Mouse (Mus musculus): ENCODE measurements around the gene Pam. TPM values are rescaled to one million over a fixed set of nuclear protein-coding genes. Genes with fewer than 3 reads are reported as not detected.

Pam gene
- total and polyA plus RNA-seq, 2 experiments = 11.8 to 30.5 TPM

DNA sequence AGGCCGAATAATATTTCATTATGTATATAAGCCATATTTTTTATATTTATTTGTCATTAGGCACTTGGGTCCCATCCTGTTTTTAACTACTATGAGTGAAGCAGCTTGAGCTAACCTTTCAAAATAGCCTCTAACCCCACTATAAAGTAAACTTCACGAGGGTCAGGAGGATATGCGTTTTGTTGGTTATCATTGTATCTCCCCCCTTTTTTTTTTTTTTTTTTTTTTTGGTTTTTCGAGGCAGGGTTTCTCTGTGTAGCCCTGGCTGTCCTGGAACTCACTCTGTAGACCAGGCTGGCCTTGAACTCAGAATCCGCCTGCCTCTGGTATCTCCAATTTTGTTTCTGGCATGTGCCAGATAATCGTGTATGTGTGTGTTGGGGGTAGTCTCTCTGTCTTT is 322.1 kb downstream of the Pam start:
- no peak for DNase-seq (ENCODE audit: extremely low read depth, low read depth, low spot score)
- no peak overlapping the region for H3K4me3 ChIP-seq (ENCODE audit: insufficient read depth, low read depth, low read length)
- H3K4me1 ChIP-seq (ENCODE audit: control insufficient read depth, insufficient read depth, low read length) = peaks cover 2% of the 10 kb centered on the region; the same call in 1 of the 2 replicates
- peaks cover 11% of the 10 kb centered on the region; the same call in 1 of the 2 replicates for H3K36me3 ChIP-seq (ENCODE audit: control insufficient read depth, insufficient read depth, low read length)
- WGBS = 79% methylated on average over 6 of the region's 6 CpGs
- no peaks in the 10 kb centered on the region for H3K27me3 ChIP-seq (ENCODE audit: control insufficient read depth, insufficient read depth, low read length)
- TF ChIP-seq CTCF (IDR thresholded peaks at IDR 0.05; ENCODE audit: low read depth, low read length) (no peak), POLR2A (IDR thresholded peaks at IDR 0.05; ENCODE audit: extremely low read depth, insufficient read depth, low read length) (no peak)
- no peaks in the 10 kb centered on the region; the same call in 1 of the 2 replicates for H3K79me2 ChIP-seq (ENCODE audit: control insufficient read depth, insufficient read depth, low read length)
- H3K9ac ChIP-seq (ENCODE audit: low read depth, low read length) = no peak overlapping the region
- H3K27ac ChIP-seq (replicated peaks; ENCODE audit: insufficient read depth, low read depth, low read length) = no peak overlapping the region

DNA sequence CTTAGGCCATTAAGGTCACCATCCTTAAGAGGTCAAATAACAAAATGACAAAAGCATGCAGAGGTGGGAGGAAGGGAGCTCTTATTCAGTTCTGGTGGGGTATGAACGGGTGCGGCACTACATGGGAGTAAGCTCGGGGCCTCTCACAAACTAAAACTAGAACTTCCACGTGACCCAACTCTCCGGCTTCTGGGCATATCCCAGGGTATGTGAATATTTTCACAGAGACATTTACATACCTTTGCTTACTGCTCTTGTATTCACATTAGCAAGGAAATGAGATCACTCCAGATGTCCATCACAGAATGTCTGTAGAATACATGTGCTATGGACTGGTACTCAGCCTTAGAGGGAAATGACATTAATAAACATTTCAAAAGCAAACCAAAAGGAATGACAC is 323.7 kb downstream of the Pam start:
- H3K27me3 ChIP-seq (ENCODE audit: control insufficient read depth, insufficient read depth, low read length) = no peaks in the 10 kb centered on the region
- no peak overlapping the region for H3K4me3 ChIP-seq (ENCODE audit: insufficient read depth, low read depth, low read length)
- no peaks in the 10 kb centered on the region; the same call in 1 of the 2 replicates for H3K79me2 ChIP-seq (ENCODE audit: control insufficient read depth, insufficient read depth, low read length)
- peaks cover 5% of the 10 kb centered on the region; the same call in 1 of the 2 replicates for H3K4me1 ChIP-seq (ENCODE audit: control insufficient read depth, insufficient read depth, low read length)
- 97% methylated on average over 5 of the region's 5 CpGs for WGBS
- TF ChIP-seq CTCF (IDR thresholded peaks at IDR 0.05; ENCODE audit: low read depth, low read length) = no peak
- TF ChIP-seq POLR2A (IDR thresholded peaks at IDR 0.05; ENCODE audit: extremely low read depth, insufficient read depth, low read length) = no peak
- H3K27ac ChIP-seq (replicated peaks; ENCODE audit: insufficient read depth, low read depth, low read length) = no peak overlapping the region
- peaks cover 7% of the 10 kb centered on the region; the same call in 1 of the 2 replicates for H3K36me3 ChIP-seq (ENCODE audit: control insufficient read depth, insufficient read depth, low read length)
- no peak overlapping the region for H3K9ac ChIP-seq (ENCODE audit: low read depth, low read length)
- no peak for DNase-seq (ENCODE audit: extremely low read depth, low read depth, low spot score)

DNA sequence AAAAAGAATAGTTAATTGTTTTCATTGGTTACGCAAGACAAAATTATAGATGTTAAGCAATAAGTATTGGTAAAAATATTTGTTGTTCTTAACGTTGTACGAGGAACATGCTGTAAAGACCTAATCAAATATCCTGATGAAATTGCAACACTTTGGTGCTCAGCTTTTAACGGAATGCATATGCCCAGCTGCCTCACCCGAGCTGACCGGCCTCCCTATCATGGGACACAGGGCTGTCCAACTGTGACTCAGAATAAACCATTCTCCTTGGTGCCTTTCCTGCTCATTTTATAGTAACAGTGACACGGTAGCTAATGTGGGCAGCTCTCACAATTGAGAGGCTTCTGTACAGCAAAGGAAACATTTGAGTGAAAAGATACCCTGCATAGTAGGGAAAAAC is 324.3 kb downstream of the Pam start:
- H3K4me3 ChIP-seq (ENCODE audit: insufficient read depth, low read depth, low read length) = peak overlapping the region; percentile 87; the same call in 1 of the 2 replicates
- H3K79me2 ChIP-seq (ENCODE audit: control insufficient read depth, insufficient read depth, low read length) = no peaks in the 10 kb centered on the region; the same call in 1 of the 2 replicates
- TF ChIP-seq POLR2A (IDR thresholded peaks at IDR 0.05; ENCODE audit: extremely low read depth, insufficient read depth, low read length) (no peak), CTCF (IDR thresholded peaks at IDR 0.05; ENCODE audit: low read depth, low read length) (no peak)
- no peaks in the 10 kb centered on the region for H3K27me3 ChIP-seq (ENCODE audit: control insufficient read depth, insufficient read depth, low read length)
- peaks cover 5% of the 10 kb centered on the region; the same call in 1 of the 2 replicates for H3K4me1 ChIP-seq (ENCODE audit: control insufficient read depth, insufficient read depth, low read length)
- 0 out of 2 replicates have a peak overlapping the region, but pooled peaks have one; percentile 1 for H3K9ac ChIP-seq (ENCODE audit: low read depth, low read length)
- H3K27ac ChIP-seq (replicated peaks; ENCODE audit: insufficient read depth, low read depth, low read length) = peak overlapping the region; percentile 25
- peaks cover under 1% of the 10 kb centered on the region; the same call in 1 of the 2 replicates for H3K36me3 ChIP-seq (ENCODE audit: control insufficient read depth, insufficient read depth, low read length)
- DNase-seq (ENCODE audit: extremely low read depth, low read depth, low spot score) = peak; percentile 83
- 12% methylated on average over 7 of the region's 7 CpGs for WGBS

GRCm38 (mm10) chr1:97769904-97770753 is 325.3 kb downstream of the Pam start, which contains the start of the genes Gin1 and Ppip5k2:
TSS of gene Gin1 (plus strand) at chr1:97770172.
TSS of gene Ppip5k2 (minus strand) at chr1:97770411.
- H3K36me3 ChIP-seq (ENCODE audit: control insufficient read depth, insufficient read depth, low read length) = no peaks in the 10 kb centered on the region
- under 1% methylated on average over 65 of the region's 66 CpGs for WGBS
- H3K9ac ChIP-seq (ENCODE audit: low read depth, low read length) = peak within 1 kb of the TSS; percentile 90
- peak within 1 kb of the TSS; percentile 87 for H3K4me3 ChIP-seq (ENCODE audit: insufficient read depth, low read depth, low read length)
- H3K79me2 ChIP-seq (ENCODE audit: control insufficient read depth, insufficient read depth, low read length) = peaks cover 4% of the 10 kb centered on the region; the same call in 1 of the 2 replicates
- H3K27me3 ChIP-seq (ENCODE audit: control insufficient read depth, insufficient read depth, low read length) = no peaks in the 10 kb centered on the region
- peak; percentile 90 for DNase-seq (ENCODE audit: extremely low read depth, low read depth, low spot score)
- TF ChIP-seq POLR2A (IDR thresholded peaks at IDR 0.05; ENCODE audit: extremely low read depth, insufficient read depth, low read length) (peak; percentile 74), CTCF (IDR thresholded peaks at IDR 0.05; ENCODE audit: low read depth, low read length) (peak; percentile 46)
- peaks cover 7% of the 10 kb centered on the region; the same call in 1 of the 2 replicates for H3K4me1 ChIP-seq (ENCODE audit: control insufficient read depth, insufficient read depth, low read length)
- H3K27ac ChIP-seq (replicated peaks; ENCODE audit: insufficient read depth, low read depth, low read length) = peak within 1 kb of the TSS; percentile 92

DNA sequence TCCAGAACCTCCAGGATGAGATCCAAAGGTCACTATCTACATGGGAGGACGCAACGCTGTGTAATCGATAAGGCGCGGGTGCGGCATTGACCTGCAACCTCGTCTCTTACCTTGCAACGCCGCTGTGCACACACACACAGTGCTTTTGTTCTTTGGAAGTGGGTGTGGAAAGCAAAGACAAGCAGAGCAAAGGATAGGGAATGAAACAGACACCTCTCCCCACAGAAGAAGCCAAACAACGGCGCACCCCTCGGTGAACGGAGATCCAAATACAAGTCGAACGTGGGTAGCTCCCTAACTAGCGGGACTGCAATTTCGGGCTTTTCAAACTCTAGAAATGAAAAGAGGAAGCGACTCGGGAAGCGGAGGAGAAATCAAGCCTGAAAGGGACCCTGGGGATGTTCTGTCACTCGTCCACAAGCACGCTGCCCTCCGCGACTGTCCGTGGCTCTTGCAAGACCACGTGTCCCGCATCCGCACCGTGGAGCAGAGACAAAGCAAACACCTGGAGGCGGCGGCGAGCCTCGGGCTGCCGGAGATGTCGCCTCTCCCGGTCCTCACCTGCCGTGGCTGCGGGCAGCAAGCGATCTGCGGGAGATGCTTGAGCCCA is 326.0 kb downstream of the Pam start:
- Histone ChIP-seq H3K27me3 (ENCODE audit: control insufficient read depth, insufficient read depth, low read length) (no peaks in the 10 kb centered on the region), H3K79me2 (ENCODE audit: control insufficient read depth, insufficient read depth, low read length) (peaks cover 4% of the 10 kb centered on the region; the same call in 1 of the 2 replicates), H3K4me3 (ENCODE audit: insufficient read depth, low read depth, low read length) (peak overlapping the region; percentile 87), H3K27ac (replicated peaks; ENCODE audit: insufficient read depth, low read depth, low read length) (peak overlapping the region; percentile 88), H3K4me1 (ENCODE audit: control insufficient read depth, insufficient read depth, low read length) (peaks cover 9% of the 10 kb centered on the region; the same call in 1 of the 2 replicates), H3K9ac (ENCODE audit: low read depth, low read length) (peak overlapping the region; percentile 87), H3K36me3 (ENCODE audit: control insufficient read depth, insufficient read depth, low read length) (no peaks in the 10 kb centered on the region)
- under 1% methylated on average over 40 of the region's 40 CpGs for WGBS
- TF ChIP-seq CTCF (IDR thresholded peaks at IDR 0.05; ENCODE audit: low read depth, low read length) (no peak), POLR2A (IDR thresholded peaks at IDR 0.05; ENCODE audit: extremely low read depth, insufficient read depth, low read length) (no peak)
- peak; percentile 92 for DNase-seq (ENCODE audit: extremely low read depth, low read depth, low spot score)
